Mouse (Mus musculus) lung, embryonic 15.5 days (tissue): ENCODE measurements around the gene Scyl2. TPM values are rescaled to one million over a fixed set of nuclear protein-coding genes. Genes with fewer than 3 reads are reported as not detected.

Experiments used
- ATAC-seq: fragments of 200-750 bp; cut with Nextera tagmentation; 2 replicates; pipeline ENCODE4 v1.8.0; 2017; ENCODE audit warnings: moderate number of reproducible peaks, borderline replicate concordance; ENCODE audit not compliant: low FRiP score, low TSS enrichment; ENCODE audit errors: extremely low read depth
- H3K27ac ChIP-seq: fragments of 300-500 bp; sonication (generic); 2 replicates; pipeline ENCODE4 v1.5.1; 2015; ENCODE audit warnings: moderate library complexity, mild to moderate bottlenecking, inconsistent platforms
- H3K27me3 ChIP-seq: fragments of 300-500 bp; sonication (generic); 2 replicates; pipeline ENCODE4 v1.6.1; 2015; ENCODE audit warnings: inconsistent platforms
- H3K36me3 ChIP-seq: fragments of 300-500 bp; sonication (generic); 2 replicates; pipeline ENCODE4 v1.6.1; 2015; ENCODE audit warnings: inconsistent platforms
- H3K4me1 ChIP-seq: fragments of 300-500 bp; sonication (generic); 2 replicates; pipeline ENCODE4 v1.6.1; 2015; ENCODE audit warnings: inconsistent platforms
- H3K4me2 ChIP-seq: fragments of 300-500 bp; sonication (generic); 2 replicates; pipeline ENCODE4 v1.6.1; 2015; ENCODE audit warnings: inconsistent platforms, mild to moderate bottlenecking, moderate library complexity
- H3K4me3 ChIP-seq: fragments of 300-500 bp; sonication (generic); 2 replicates; pipeline ENCODE4 v1.5.1; 2015; ENCODE audit warnings: mild to moderate bottlenecking, inconsistent platforms
- H3K9ac ChIP-seq: fragments of 300-500 bp; sonication (generic); 2 replicates; pipeline ENCODE4 v1.6.1; 2015; ENCODE audit warnings: inconsistent platforms
- H3K9me3 ChIP-seq: fragments of 300-500 bp; sonication (generic); 2 replicates; pipeline ENCODE4 v1.6.1; 2016; ENCODE audit warnings: inconsistent platforms
- WGBS: fragments of 180-500 bp; shearing (Covaris S2); methylation state at CpG from one replicate; pipeline ENCODE4 v1.1.7; 2015; 5-methylcytosine and 5-hydroxymethylcytosine counted together
- polyA plus RNA-seq: library from polyadenylated mRNA; unstranded; fragments of >200 nt; fragmentation: Nextera tagmentation; extraction: Ambion mirVana; gene quantifications from 2 replicates; pipeline ENCODE4 v1.2.1, GENCODE M21; 2015

Gene Scyl2
- polyA plus RNA-seq, 1 experiment from 2014 or later = 7.8 TPM

- Histone ChIP-seq H3K36me3 (no peaks in the 10 kb centered on the region), H3K27me3 (no peaks in the 10 kb centered on the region), H3K4me3 (no peak overlapping the region), H3K27ac (no peak overlapping the region), H3K9ac (no peak overlapping the region), H3K4me2 (no peak overlapping the region), H3K9me3 (no peaks in the 10 kb centered on the region), H3K4me1 (no peaks in the 10 kb centered on the region)
- ATAC-seq = no peak
- 80% methylated on average over 4 of the region's 4 CpGs for WGBS
These were observed 53.0 kb downstream of the Scyl2 start for GRCm38 (mm10) chr10:89633121-89633520.

GRCm38 (mm10) chr10:89631831-89632230, 54.3 kb downstream of the Scyl2 start:
- Histone ChIP-seq H3K9me3 (no peaks in the 10 kb centered on the region), H3K9ac (no peak overlapping the region)

GRCm38 (mm10) chr10:89630564-89630963, 55.5 kb downstream of the Scyl2 start:
- no peaks in the 10 kb centered on the region for H3K9me3 ChIP-seq
- H3K4me2 ChIP-seq = no peak overlapping the region
- 87% methylated on average over 1 of the region's 1 CpGs for WGBS
- no peaks in the 10 kb centered on the region for H3K36me3 ChIP-seq
- ATAC-seq = no peak
- no peak overlapping the region for H3K27ac ChIP-seq
- H3K27me3 ChIP-seq = no peaks in the 10 kb centered on the region
- H3K4me1 ChIP-seq = no peaks in the 10 kb centered on the region
- no peak overlapping the region for H3K4me3 ChIP-seq
- H3K9ac ChIP-seq = no peak overlapping the region

More at GRCm38 (mm10) chr10:89631831-89632230, 54.3 kb downstream of the Scyl2 start:
- Histone ChIP-seq H3K4me3 (no peak overlapping the region), H3K4me2 (no peak overlapping the region), H3K27ac (no peak overlapping the region), H3K4me1 (no peaks in the 10 kb centered on the region), H3K36me3 (no peaks in the 10 kb centered on the region), H3K27me3 (no peaks in the 10 kb centered on the region)
- ATAC-seq = no peak
- WGBS = 50% methylated on average over 5 of the region's 5 CpGs

- Histone ChIP-seq H3K27ac (no peak overlapping the region), H3K4me2 (no peak overlapping the region), H3K9me3 (no peaks in the 10 kb centered on the region), H3K36me3 (no peaks in the 10 kb centered on the region), H3K4me1 (no peaks in the 10 kb centered on the region), H3K27me3 (no peaks in the 10 kb centered on the region), H3K4me3 (no peak overlapping the region), H3K9ac (no peak overlapping the region)
- ATAC-seq = no peak
- 32% methylated on average over 3 of the region's 3 CpGs for WGBS
These were observed 56.0 kb downstream of the Scyl2 start for GRCm38 (mm10) chr10:89630052-89630451.

GRCm38 (mm10) chr10:89626714-89627113, 59.4 kb downstream of the Scyl2 start:
- Histone ChIP-seq H3K9me3 (no peaks in the 10 kb centered on the region), H3K9ac (no peak overlapping the region), H3K4me2 (no peak overlapping the region), H3K4me3 (no peak overlapping the region), H3K27ac (no peak overlapping the region), H3K4me1 (no peaks in the 10 kb centered on the region), H3K36me3 (no peaks in the 10 kb centered on the region), H3K27me3 (no peaks in the 10 kb centered on the region)
- ATAC-seq = no peak
- 83% methylated on average over 2 of the region's 2 CpGs for WGBS

- no peak for ATAC-seq
- WGBS = 71% methylated on average over 2 of the region's 2 CpGs
- no peak overlapping the region for H3K9ac ChIP-seq
These were observed 61.9 kb downstream of the Scyl2 start for GRCm38 (mm10) chr10:89624196-89624595.

GRCm38 (mm10) chr10:89621129-89621528, 65.0 kb downstream of the Scyl2 start, which contains the start of gene Slc17a8:
TSS of gene Slc17a8 (minus strand) at chr10:89621253.
- Histone ChIP-seq H3K27ac (no peak within 1 kb of the TSS), H3K36me3 (no peaks in the 10 kb centered on the region), H3K4me3 (no peak within 1 kb of the TSS), H3K27me3 (no peaks in the 10 kb centered on the region), H3K9me3 (no peaks in the 10 kb centered on the region), H3K9ac (no peak within 1 kb of the TSS), H3K4me2 (no peak within 1 kb of the TSS), H3K4me1 (no peaks in the 10 kb centered on the region)
- ATAC-seq = no peak
- WGBS = 31% methylated on average over 7 of the region's 7 CpGs

More at GRCm38 (mm10) chr10:89624196-89624595, 61.9 kb downstream of the Scyl2 start:
- Histone ChIP-seq H3K27ac (no peak overlapping the region), H3K36me3 (no peaks in the 10 kb centered on the region), H3K4me3 (no peak overlapping the region), H3K4me2 (no peak overlapping the region), H3K27me3 (no peaks in the 10 kb centered on the region), H3K4me1 (no peaks in the 10 kb centered on the region), H3K9me3 (no peaks in the 10 kb centered on the region)

GRCm38 (mm10) chr10:89599311-89599710, 86.8 kb downstream of the Scyl2 start:
- H3K4me2 ChIP-seq = no peak overlapping the region
- WGBS = 50% methylated on average over 5 of the region's 5 CpGs
- H3K9me3 ChIP-seq = no peaks in the 10 kb centered on the region
- H3K9ac ChIP-seq = no peak overlapping the region
- no peaks in the 10 kb centered on the region for H3K27me3 ChIP-seq
- ATAC-seq = no peak; the same call in 1 of the 2 replicates
- no peak overlapping the region for H3K27ac ChIP-seq
- H3K36me3 ChIP-seq = no peaks in the 10 kb centered on the region
- no peak overlapping the region for H3K4me3 ChIP-seq
- H3K4me1 ChIP-seq = no peaks in the 10 kb centered on the region

GRCm38 (mm10) chr10:89597275-89597674, 88.8 kb downstream of the Scyl2 start:
- no peaks in the 10 kb centered on the region for H3K27me3 ChIP-seq
- H3K27ac ChIP-seq = no peak overlapping the region
- H3K4me3 ChIP-seq = no peak overlapping the region
- H3K36me3 ChIP-seq = no peaks in the 10 kb centered on the region
- H3K9ac ChIP-seq = no peak overlapping the region
- no peaks in the 10 kb centered on the region for H3K9me3 ChIP-seq
- no peaks in the 10 kb centered on the region for H3K4me1 ChIP-seq
- H3K4me2 ChIP-seq = no peak overlapping the region
- 71% methylated on average over 4 of the region's 4 CpGs for WGBS
- ATAC-seq = no peak

- Histone ChIP-seq H3K9ac (no peak overlapping the region), H3K4me2 (no peak overlapping the region), H3K36me3 (no peaks in the 10 kb centered on the region), H3K27me3 (no peaks in the 10 kb centered on the region), H3K4me3 (no peak overlapping the region), H3K4me1 (no peaks in the 10 kb centered on the region), H3K27ac (no peak overlapping the region), H3K9me3 (no peaks in the 10 kb centered on the region)
- ATAC-seq = no peak
- 88% methylated on average over 5 of the region's 5 CpGs for WGBS
These were observed 90.2 kb downstream of the Scyl2 start for GRCm38 (mm10) chr10:89595935-89596334.

GRCm38 (mm10) chr10:89595514-89595913, 90.6 kb downstream of the Scyl2 start:
- Histone ChIP-seq H3K4me1 (no peaks in the 10 kb centered on the region), H3K27me3 (no peaks in the 10 kb centered on the region), H3K9me3 (no peaks in the 10 kb centered on the region), H3K9ac (no peak overlapping the region), H3K4me3 (no peak overlapping the region), H3K36me3 (no peaks in the 10 kb centered on the region), H3K4me2 (no peak overlapping the region), H3K27ac (no peak overlapping the region)
- 43% methylated on average over 1 of the region's 1 CpGs for WGBS
- no peak for ATAC-seq

- 56% methylated on average over 4 of the region's 4 CpGs for WGBS
- Histone ChIP-seq H3K4me2 (no peak overlapping the region), H3K27ac (no peak overlapping the region), H3K9me3 (no peaks in the 10 kb centered on the region), H3K27me3 (no peaks in the 10 kb centered on the region), H3K4me3 (no peak overlapping the region), H3K4me1 (no peaks in the 10 kb centered on the region), H3K9ac (no peak overlapping the region), H3K36me3 (no peaks in the 10 kb centered on the region)
- no peak for ATAC-seq
These were observed 91.8 kb downstream of the Scyl2 start for GRCm38 (mm10) chr10:89594309-89594708.

GRCm38 (mm10) chr10:89592797-89593196, 93.3 kb downstream of the Scyl2 start:
- 60% methylated on average over 4 of the region's 4 CpGs for WGBS
- H3K9ac ChIP-seq = no peak overlapping the region
- ATAC-seq = no peak

More at GRCm38 (mm10) chr10:89592797-89593196, 93.3 kb downstream of the Scyl2 start:
- Histone ChIP-seq H3K36me3 (no peaks in the 10 kb centered on the region), H3K4me1 (no peaks in the 10 kb centered on the region), H3K27me3 (no peaks in the 10 kb centered on the region), H3K4me2 (no peak overlapping the region), H3K4me3 (no peak overlapping the region), H3K9me3 (no peaks in the 10 kb centered on the region), H3K27ac (no peak overlapping the region)
